Mouse (Mus musculus) MEL (cell line): ENCODE measurements around the gene Msi2. TPM values are rescaled to one million over a fixed set of nuclear protein-coding genes. Genes with fewer than 3 reads are reported as not detected.

Experiments used
- DNase-seq: peaks from one replicate; pipeline ENCODE4 v3.0.0; 2011; ENCODE audit warnings: low read depth, low spot score
- H3K27ac ChIP-seq: 2 replicates; pipeline ENCODE4 v1.5.1; 2012; ENCODE audit warnings: low read depth, mild to moderate bottlenecking, control low read depth, low read length, moderate library complexity; ENCODE audit not compliant: control insufficient read depth
- H3K27me3 ChIP-seq, 2 experiments: fragments of 150-350 bp in 1 of 2; sonication (generic) in 1 of 2; 2 replicates each; pipeline ENCODE4 v1.6.1; 2012; ENCODE audit warnings: low read length in 2 of 2, mild to moderate bottlenecking in 2 of 2, improper control_type of control experiment in 1 of 2, moderate library complexity in 1 of 2; ENCODE audit not compliant: insufficient read depth in 2 of 2, control insufficient read depth in 1 of 2
- H3K36me3 ChIP-seq, 2 experiments: 2 replicates each; pipeline ENCODE4 v1.6.1; 2012 to 2014; ENCODE audit warnings: low read length in 2 of 2, improper control_type of control experiment in 1 of 2, inconsistent platforms in 1 of 2, mild to moderate bottlenecking in 1 of 2; ENCODE audit not compliant: insufficient read depth in 2 of 2, control insufficient read depth in 1 of 2
- H3K4me1 ChIP-seq, 2 experiments: fragments of 150-350 bp in 1 of 2; sonication (generic) in 1 of 2; 2 replicates each; pipeline ENCODE4 v1.6.1; 2012; ENCODE audit warnings: low read length in 2 of 2, improper control_type of control experiment in 1 of 2, mild to moderate bottlenecking in 1 of 2; ENCODE audit not compliant: insufficient read depth in 2 of 2, control insufficient read depth in 1 of 2
- H3K4me3 ChIP-seq, 2 experiments: fragments of 150-350 bp in 1 of 2; sonication (generic) in 1 of 2; 2 replicates each; pipeline ENCODE4 v1.5.1; 2012; ENCODE audit warnings: low read depth in 2 of 2, low read length in 2 of 2, mild to moderate bottlenecking in 2 of 2, moderate library complexity in 2 of 2, control low read depth in 1 of 2, improper control_type of control experiment in 1 of 2; ENCODE audit not compliant: control insufficient read depth in 1 of 2, insufficient read depth in 1 of 2
- H3K79me2 ChIP-seq: 2 replicates; pipeline ENCODE4 v1.6.1; 2012; ENCODE audit warnings: mild to moderate bottlenecking, low read length, moderate library complexity; ENCODE audit not compliant: control insufficient read depth, poor library complexity, insufficient read depth
- H3K9ac ChIP-seq: 2 replicates; pipeline ENCODE4 v1.6.1; 2012; ENCODE audit warnings: low read depth, mild to moderate bottlenecking, control low read depth, low read length, moderate library complexity; ENCODE audit not compliant: control insufficient read depth, poor library complexity, severe bottlenecking
- H3K9me3 ChIP-seq: fragments of 150-350 bp; sonication (generic); replicated peaks from 2 replicates; pipeline ENCODE4 v1.6.1; 2012; ENCODE audit warnings: mild to moderate bottlenecking, low read length, improper control_type of control experiment, moderate library complexity; ENCODE audit not compliant: insufficient read depth
- CHD2 ChIP-seq: IDR thresholded peaks from 2 replicates; pipeline ENCODE4 v1.6.1; 2011; ENCODE audit warnings: low read length, improper control_type of control experiment
- E2F4 ChIP-seq: IDR thresholded peaks from 2 replicates; pipeline ENCODE4 v1.6.1; 2011; ENCODE audit warnings: low read depth, low read length, improper control_type of control experiment, borderline replicate concordance
- EP300 ChIP-seq, 2 experiments: IDR thresholded peaks; 2 replicates each; pipeline ENCODE4 v1.6.1; 2011; ENCODE audit warnings: improper control_type of control experiment in 2 of 2, low read length in 2 of 2, low read depth in 1 of 2, mild to moderate bottlenecking in 1 of 2
- ETS1 ChIP-seq: IDR thresholded peaks from 2 replicates; pipeline ENCODE4 v1.6.1; 2012; ENCODE audit warnings: low read depth, mild to moderate bottlenecking, inconsistent platforms, low read length, improper control_type of control experiment, moderate library complexity
- GABPA ChIP-seq: IDR thresholded peaks from 2 replicates; pipeline ENCODE4 v1.6.1; 2012; ENCODE audit warnings: low read depth, mild to moderate bottlenecking, inconsistent platforms, low read length, improper control_type of control experiment, moderate library complexity
- GATA1 ChIP-seq: IDR thresholded peaks from 2 replicates; pipeline ENCODE4 v1.6.1; 2011; ENCODE audit warnings: low read depth, low read length, improper control_type of control experiment
- MAX ChIP-seq: IDR thresholded peaks from 2 replicates; pipeline ENCODE4 v1.6.1; 2011; ENCODE audit warnings: low read length, improper control_type of control experiment
- MAZ ChIP-seq: IDR thresholded peaks from 2 replicates; pipeline ENCODE4 v1.6.1; 2012; ENCODE audit warnings: low read depth, mild to moderate bottlenecking, inconsistent platforms, low read length, improper control_type of control experiment
- MEF2A ChIP-seq: IDR thresholded peaks from 2 replicates; pipeline ENCODE4 v1.6.1; 2014; ENCODE audit warnings: low read depth, mild to moderate bottlenecking, inconsistent platforms, low read length, improper control_type of control experiment; ENCODE audit not compliant: poor library complexity, insufficient replicate concordance, severe bottlenecking; ENCODE audit errors: extremely low read depth
- MXI1 ChIP-seq: IDR thresholded peaks from 2 replicates; pipeline ENCODE4 v1.6.1; 2011; ENCODE audit warnings: mild to moderate bottlenecking, low read depth, low read length, improper control_type of control experiment
- MYC ChIP-seq: IDR thresholded peaks from 2 replicates; pipeline ENCODE4 v1.6.1; 2011; ENCODE audit warnings: low read depth, mild to moderate bottlenecking, low read length, improper control_type of control experiment, moderate library complexity
- NELFE ChIP-seq: IDR thresholded peaks from 2 replicates; pipeline ENCODE4 v1.6.1; 2011; ENCODE audit warnings: low read depth, low read length, improper control_type of control experiment
- POLR2A ChIP-seq, 2 experiments: IDR thresholded peaks; 2 replicates each; pipeline ENCODE4 v1.6.1; 2011 to 2012; ENCODE audit warnings: low read length in 2 of 2, mild to moderate bottlenecking in 2 of 2, control low read depth in 1 of 2, improper control_type of control experiment in 1 of 2, low read depth in 1 of 2, moderate library complexity in 1 of 2; ENCODE audit not compliant: control insufficient read depth in 1 of 2, insufficient read depth in 1 of 2, poor library complexity in 1 of 2
- POLR2AphosphoS5 ChIP-seq: IDR thresholded peaks from 2 replicates; pipeline ENCODE4 v1.6.1; 2012; ENCODE audit warnings: low read depth, borderline replicate concordance, mild to moderate bottlenecking, inconsistent platforms, low read length, moderate library complexity, mixed read lengths
- RAD21 ChIP-seq: IDR thresholded peaks from 2 replicates; pipeline ENCODE4 v1.6.1; 2011; ENCODE audit warnings: mild to moderate bottlenecking, low read depth, low read length, improper control_type of control experiment
- RCOR1 ChIP-seq: IDR thresholded peaks from 2 replicates; pipeline ENCODE4 v1.6.1; 2012; ENCODE audit warnings: low read depth, mild to moderate bottlenecking, inconsistent platforms, low read length, improper control_type of control experiment
- SIN3A ChIP-seq: IDR thresholded peaks from 2 replicates; pipeline ENCODE4 v1.6.1; 2012; ENCODE audit warnings: low read length, improper control_type of control experiment, inconsistent platforms
- TAL1 ChIP-seq: IDR thresholded peaks from 2 replicates; pipeline ENCODE4 v1.6.1; 2012; ENCODE audit warnings: mild to moderate bottlenecking, inconsistent platforms, low read length, moderate library complexity, mixed read lengths
- TBP ChIP-seq: IDR thresholded peaks from 2 replicates; pipeline ENCODE4 v1.8.0; 2011; ENCODE audit warnings: low read depth, low read length, improper control_type of control experiment
- TCF12 ChIP-seq: IDR thresholded peaks from 2 replicates; pipeline ENCODE4 v1.6.1; 2014; ENCODE audit warnings: low read depth, mild to moderate bottlenecking, inconsistent platforms, low read length, improper control_type of control experiment, moderate library complexity
- USF1 ChIP-seq: IDR thresholded peaks from 2 replicates; pipeline ENCODE4 v1.6.1; 2014; ENCODE audit warnings: low read depth, mild to moderate bottlenecking, inconsistent platforms, low read length, improper control_type of control experiment, moderate library complexity
- ZC3H11A ChIP-seq: IDR thresholded peaks from 2 replicates; pipeline ENCODE4 v1.6.1; 2012; ENCODE audit warnings: low read depth, mild to moderate bottlenecking, inconsistent platforms, low read length, improper control_type of control experiment
- ZKSCAN1 ChIP-seq: IDR thresholded peaks from 2 replicates; pipeline ENCODE4 v1.6.1; 2012; ENCODE audit warnings: low read depth, mild to moderate bottlenecking, inconsistent platforms, low read length, improper control_type of control experiment, moderate library complexity
- polyA plus RNA-seq, 2 experiments: library from polyadenylated mRNA; stranded (reverse) in 1 of 2; unstranded in 1 of 2; fragments of >175 nt in 1 of 2; fragments of >200 nt in 1 of 2; gene quantifications; 2 replicates each; pipeline versions ENCODE4 v1.2.1 to v1.2.4; 2012; ENCODE audit warnings: low replicate concordance in 2 of 2, low read depth in 1 of 2; ENCODE audit not compliant: insufficient read length in 2 of 2, insufficient read depth in 1 of 2, missing spikeins in 1 of 2
- total RNA-seq: library from RNA; depleted of rRNA; stranded (reverse); fragments of 300-350 nt; gene quantifications from 2 replicates; pipeline ENCODE4 v1.2.3, GENCODE M21; 2012

Msi2 gene
- total and polyA plus RNA-seq, 3 experiments = 16.2 to 29.7 TPM; not detected in 1

GRCm38 (mm10) chr11:88718766-88719595, 668 bp upstream of the Msi2 start:
- peaks cover 14% of the 10 kb centered on the region for H3K79me2 ChIP-seq
- H3K9ac ChIP-seq = peak overlapping the region; percentile 85
- H3K27ac ChIP-seq = peak overlapping the region; percentile 80
- peak overlapping the region; percentile 63 to 80 for H3K4me3 ChIP-seq
- no peaks in the 10 kb centered on the region for H3K9me3 ChIP-seq
- peak; percentile 96 for TF ChIP-seq ZKSCAN1
- TF ChIP-seq NELFE = no peak
- no peak for TF ChIP-seq RAD21
- TF ChIP-seq TCF12 = no peak; the same call in 1 of the 2 replicates
- TF ChIP-seq MAX = no peak
- peak; percentile 50 to 66; a peak in 3 of 4 replicates for TF ChIP-seq POLR2A (IDR thresholded peaks at IDR 0.05; ENCODE audit: control insufficient read depth in 1 of 2, insufficient read depth in 1 of 2, low read depth in 1 of 2, low read length in 2 of 2, poor library complexity in 1 of 2)
- no peak for TF ChIP-seq MYC
- no peak for TF ChIP-seq USF1
- TF ChIP-seq MEF2A = no peak
- peak; percentile 65 for TF ChIP-seq MXI1
- TF ChIP-seq E2F4 = no peak
- TF ChIP-seq POLR2AphosphoS5 = no peak
- TF ChIP-seq ETS1 = peak; percentile 53
- peak; percentile 52 for TF ChIP-seq RCOR1
- TF ChIP-seq GATA1 = peak; percentile 69; the same call in 1 of the 2 replicates
- no peak for TF ChIP-seq TAL1
- TF ChIP-seq MAZ = 0 out of 2 replicates have a peak, but pooled peaks have one; percentile 20
- TF ChIP-seq EP300 (IDR thresholded peaks at IDR 0.05; ENCODE audit: low read depth in 1 of 2, low read length in 2 of 2) = peak; percentile 28 to 64; a peak in 3 of 4 replicates
- TF ChIP-seq ZC3H11A = no peak
- TF ChIP-seq SIN3A = peak; percentile 38
- TF ChIP-seq CHD2 = no peak
- no peak for TF ChIP-seq GABPA
- peak; percentile 37 for TF ChIP-seq TBP
- DNase-seq = peak; percentile 90
- peaks cover 0 to 22% of the 10 kb centered on the region in 2 experiments; a peak in 2 of 4 replicates for H3K36me3 ChIP-seq
- H3K4me1 ChIP-seq = peaks cover 10 to 18% of the 10 kb centered on the region in 2 experiments
- H3K27me3 ChIP-seq = no peaks in the 10 kb centered on the region
